Mouse (Mus musculus) kidney, postnatal 10 days (tissue): ENCODE results near the gene Eepd1.

Experiments used
- DNase-seq: peaks from one replicate; pipeline ENCODE4 v3.0.0; 2021; ENCODE audit warnings: mixed read lengths

The Eepd1 gene

GRCm38 (mm10) chr9:25489221-25489960, 8.0 kb downstream of the Eepd1 start:
- no peak for DNase-seq

DNA sequence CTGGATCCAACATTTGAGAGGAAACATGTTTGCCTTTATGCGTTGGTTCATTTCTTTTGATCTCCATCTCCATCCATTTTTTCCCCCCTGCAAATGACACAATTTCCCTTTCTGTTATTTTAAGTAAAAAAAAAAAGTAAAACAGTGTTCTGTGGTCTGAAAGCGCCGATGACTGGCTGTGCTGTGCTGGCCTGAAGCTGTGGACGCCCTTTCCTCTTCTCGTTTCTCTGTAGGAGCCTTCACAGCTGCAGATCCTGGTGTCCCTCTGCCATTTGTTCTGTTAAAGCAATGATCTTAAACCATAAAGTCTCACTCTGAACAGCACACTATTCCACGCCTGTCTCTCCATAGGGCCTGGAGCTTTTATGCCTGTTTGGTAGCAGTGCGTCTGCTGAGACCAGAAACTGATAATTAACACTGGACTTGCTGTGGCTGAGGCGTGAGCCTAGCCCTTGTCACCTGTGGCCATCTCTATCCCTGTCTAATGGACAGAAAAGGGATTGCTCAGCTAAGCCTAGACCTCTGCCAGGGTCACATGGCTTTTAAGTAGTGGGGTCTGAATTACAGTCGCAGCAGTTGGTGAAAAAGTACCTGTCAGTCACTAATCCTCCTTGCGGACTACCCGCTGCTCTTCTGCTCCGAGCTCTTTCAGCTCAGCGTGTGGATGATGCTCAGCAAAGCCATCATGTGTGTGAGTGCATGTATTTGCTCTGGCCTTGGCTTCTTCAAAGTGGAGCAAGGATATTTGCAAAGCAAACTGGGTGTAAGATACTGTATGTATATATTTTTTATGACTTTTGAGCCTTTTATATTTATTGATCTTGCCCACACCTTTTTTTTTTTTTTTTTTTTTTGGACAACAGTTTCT, 9.2 kb downstream of the Eepd1 start:
- DNase-seq: no peak

GRCm38 (mm10) chr9:25493918-25494317, 12.6 kb downstream of the Eepd1 start:
- DNase-seq: no peak

GRCm38 (mm10) chr9:25495601-25496000, 14.3 kb downstream of the Eepd1 start:
- no peak for DNase-seq

- DNase-seq: no peak
These were observed 14.8 kb downstream of the Eepd1 start for GRCm38 (mm10) chr9:25496196-25496595.

GRCm38 (mm10) chr9:25496703-25497102, 15.4 kb downstream of the Eepd1 start:
- DNase-seq: no peak

DNA sequence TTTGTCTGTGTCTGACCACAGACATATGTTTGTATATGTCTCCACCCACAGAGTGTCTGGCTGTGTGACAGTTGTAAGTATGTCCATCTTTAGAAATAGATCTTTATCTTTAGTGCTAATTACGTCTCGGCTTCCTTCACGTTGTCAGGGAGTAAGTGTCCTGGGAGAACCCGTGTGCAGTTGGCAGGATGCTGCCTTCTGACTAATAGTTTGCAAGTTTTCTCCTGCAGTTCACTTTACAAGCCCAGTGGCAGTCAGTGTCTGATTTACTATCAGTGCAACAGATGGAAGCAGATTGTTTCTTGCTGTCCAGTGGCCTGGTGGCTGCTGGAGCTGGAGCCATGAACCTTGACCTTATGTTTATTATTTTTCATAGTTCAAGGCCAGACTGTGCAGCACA, 17.4 kb downstream of the Eepd1 start:
- peak; percentile 59 for DNase-seq

DNA sequence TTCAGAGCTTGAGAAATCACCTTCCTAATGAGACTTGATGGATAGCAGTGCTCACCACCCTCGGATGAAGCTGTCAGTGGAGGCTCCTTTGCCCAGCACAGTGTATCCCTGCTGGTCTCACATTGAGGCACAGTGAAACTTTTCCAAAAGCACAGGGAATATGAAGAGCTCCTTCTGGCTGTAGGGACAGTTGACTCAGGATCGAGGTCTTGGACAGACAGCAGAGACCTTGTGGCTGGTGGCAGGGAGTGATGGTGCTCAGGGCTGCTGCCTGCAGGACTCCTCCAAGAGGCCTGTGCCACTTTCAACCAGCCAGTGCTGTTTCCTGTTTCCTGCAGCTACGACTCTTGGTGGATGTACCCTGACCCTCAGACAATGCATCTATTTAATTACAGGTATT, 18.0 kb downstream of the Eepd1 start:
- no peak for DNase-seq

- no peak for DNase-seq
These were observed 18.7 kb downstream of the Eepd1 start for GRCm38 (mm10) chr9:25500031-25500430.

DNA sequence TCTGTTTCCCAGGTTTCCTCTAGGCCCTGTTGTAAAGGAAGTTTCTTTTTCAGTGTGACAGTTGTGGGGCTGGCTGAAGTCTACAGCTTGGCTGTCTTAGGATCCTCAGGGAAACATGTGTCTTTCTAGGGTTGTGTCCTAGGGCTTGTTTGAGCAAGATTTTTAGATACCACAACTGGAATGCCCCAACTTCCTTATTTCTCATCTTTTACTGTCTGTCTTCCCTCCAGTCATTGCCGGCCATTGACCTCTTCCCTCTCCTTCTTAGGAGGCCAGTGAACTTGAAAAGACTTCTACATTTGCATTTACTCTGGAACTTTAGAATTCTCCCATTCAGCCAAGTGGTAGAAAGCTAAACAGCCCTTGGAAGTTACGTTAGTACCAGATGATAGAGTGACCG, 27.5 kb downstream of the Eepd1 start:
- DNase-seq: no peak

- DNase-seq: no peak
These were observed 29.2 kb downstream of the Eepd1 start for GRCm38 (mm10) chr9:25510572-25510971.

DNA sequence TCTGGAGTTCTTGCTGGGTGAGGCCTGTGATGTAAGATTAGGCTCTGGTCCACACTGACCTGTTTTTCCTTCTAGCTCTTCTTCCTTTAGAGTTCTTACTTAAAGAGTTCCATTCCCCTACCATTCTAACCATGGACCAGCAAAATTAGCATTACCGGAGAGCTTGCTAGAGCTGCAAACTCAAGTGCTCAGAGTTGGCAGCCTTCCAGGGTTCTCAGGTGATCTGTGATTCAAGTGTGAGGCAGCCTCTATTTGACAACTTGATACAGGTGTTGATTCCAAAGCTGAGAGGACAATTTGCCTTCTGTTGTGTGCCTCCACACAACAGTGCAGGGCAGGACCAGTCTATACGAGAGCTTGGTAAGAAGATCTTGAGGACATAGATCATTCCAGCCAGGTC, 31.7 kb downstream of the Eepd1 start:
- DNase-seq: peak; percentile 67

DNA sequence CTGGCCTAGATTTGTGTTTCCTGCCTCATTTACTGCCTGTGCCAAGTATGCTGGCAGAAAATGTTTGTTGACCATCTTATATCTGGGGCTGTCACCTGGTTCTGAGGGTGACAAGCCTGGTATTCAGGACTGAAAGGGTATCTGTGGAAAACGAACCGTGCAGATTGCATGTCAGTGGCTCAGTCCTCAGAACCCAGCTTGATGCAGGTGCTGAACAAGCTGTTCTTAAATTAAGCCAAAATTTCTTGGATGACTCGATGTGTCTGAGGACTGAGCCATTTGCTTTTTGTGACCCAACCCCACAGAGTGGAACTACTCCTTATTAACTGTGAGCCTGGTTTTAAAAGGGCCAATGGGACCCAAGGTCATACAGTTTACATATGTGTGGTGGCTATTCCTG, 32.2 kb downstream of the Eepd1 start:
- no peak for DNase-seq

DNA sequence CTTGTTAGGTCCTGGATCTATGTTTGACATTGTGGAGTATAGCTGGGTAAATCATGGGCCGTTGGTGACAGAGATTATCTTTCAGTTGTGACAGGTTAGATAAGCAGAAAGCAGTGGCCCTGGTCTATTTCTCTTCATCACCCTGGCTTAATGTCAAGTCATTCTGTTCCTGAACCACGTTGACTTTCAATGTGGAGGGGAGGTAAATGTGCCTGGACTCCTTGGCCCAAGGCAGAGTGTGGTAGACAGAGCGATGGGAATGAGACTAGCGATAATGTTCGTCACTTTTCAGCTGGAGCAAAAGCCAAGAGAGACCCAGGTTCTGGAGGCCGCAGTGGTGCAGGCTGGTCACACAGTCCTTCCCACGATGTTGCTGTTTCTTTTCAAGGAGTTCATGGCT, 35.3 kb downstream of the Eepd1 start:
- DNase-seq: no peak

- DNase-seq: peak; percentile 62
These were observed 36.6 kb downstream of the Eepd1 start for GRCm38 (mm10) chr9:25517982-25518381.

DNA sequence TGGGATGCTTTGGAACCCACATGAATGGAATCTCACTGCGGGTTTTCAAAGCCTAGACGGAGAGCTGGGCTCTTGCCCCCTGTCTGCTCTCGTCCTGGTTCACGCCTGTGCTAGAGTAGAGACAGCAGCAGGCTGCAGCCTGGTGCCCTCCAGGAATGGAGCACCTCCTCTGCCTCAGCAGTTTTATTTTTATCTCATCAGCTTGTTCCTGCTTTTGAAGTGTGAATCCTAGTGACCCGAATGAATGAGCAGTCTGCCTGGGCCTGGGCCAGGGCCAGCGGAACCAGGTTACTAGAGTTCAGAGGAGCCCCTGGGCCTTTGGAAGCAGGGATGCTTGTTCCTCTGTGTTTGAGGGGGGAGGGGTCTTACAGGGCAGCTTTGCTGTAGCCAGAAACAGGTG, 37.8 kb downstream of the Eepd1 start:
- peak; percentile 45 for DNase-seq

GRCm38 (mm10) chr9:25520826-25521225, 39.5 kb downstream of the Eepd1 start:
- no peak for DNase-seq

DNA sequence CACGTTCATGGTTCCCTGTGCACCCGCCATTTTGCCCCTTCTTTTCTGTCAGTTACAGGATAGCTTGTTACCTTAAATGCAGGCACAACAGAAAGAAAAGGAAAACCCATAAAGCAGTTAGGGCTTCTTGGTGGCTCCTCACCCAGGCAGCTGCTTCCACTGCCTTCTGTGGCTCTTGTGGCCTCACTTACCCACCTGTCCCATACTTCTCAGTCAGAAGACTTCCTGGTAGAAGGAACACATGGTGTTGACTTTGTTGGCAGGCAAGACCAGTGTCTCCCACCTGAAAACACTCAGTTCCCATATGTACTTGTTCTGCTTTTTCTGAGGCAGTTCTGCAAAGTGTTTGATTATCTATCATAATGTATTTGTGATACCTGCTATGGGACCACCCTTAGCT, 40.5 kb downstream of the Eepd1 start:
- no peak for DNase-seq

- no peak for DNase-seq
These were observed 45.2 kb downstream of the Eepd1 start for GRCm38 (mm10) chr9:25526516-25526915.

DNA sequence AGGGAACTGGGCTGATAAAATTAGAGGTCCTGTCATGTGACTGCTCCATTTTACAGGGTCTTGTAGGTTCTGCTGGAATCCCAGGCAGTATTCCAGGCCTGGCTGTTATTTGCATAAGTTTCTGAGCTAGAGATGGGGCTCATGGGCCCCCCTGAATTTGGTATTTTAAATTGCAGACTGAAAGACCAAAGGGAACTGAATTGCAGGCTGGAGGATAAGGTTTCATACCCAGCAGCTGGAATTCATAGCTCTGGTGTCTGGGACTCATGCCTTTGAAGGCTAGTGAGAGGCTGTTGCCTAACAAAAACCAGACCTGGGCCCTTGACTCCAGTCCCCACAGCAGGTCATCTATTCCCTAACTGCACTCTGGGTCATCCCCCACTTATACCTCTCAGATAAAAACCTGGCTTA, 45.6 kb downstream of the Eepd1 start:
- no peak for DNase-seq

DNA sequence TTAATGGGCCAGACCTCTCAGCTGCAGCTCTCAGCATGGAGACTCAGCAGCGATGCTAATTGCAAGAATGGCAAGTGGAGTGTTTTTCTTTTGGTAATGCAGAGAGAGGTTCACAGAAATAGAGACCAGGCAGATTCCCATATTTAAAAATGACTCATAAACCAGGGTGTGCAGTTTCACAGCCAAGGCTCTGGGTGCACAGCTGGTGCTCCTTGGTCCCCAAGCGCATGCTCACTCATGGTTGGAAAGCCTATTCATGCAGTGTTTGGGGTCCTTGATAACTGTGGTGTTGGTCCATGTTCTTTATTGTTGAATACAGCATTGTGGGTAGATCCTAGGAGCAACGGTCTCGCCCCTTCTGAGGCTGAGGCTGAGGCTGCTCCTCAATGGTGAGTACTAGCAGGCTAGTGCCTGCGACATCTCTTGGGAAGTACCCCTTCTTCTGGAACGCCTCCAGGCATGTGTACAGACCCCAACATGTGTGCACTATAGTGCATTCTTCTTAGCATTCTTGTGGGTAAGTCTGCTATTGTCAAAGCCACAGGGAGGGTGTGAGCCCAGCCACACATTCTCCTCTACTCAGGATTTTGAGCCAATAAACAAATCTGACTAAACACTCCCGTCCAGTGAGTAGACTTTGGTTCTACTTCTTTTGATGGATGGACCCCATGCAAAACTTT, 46.2 kb downstream of the Eepd1 start:
- DNase-seq: no peak

DNA sequence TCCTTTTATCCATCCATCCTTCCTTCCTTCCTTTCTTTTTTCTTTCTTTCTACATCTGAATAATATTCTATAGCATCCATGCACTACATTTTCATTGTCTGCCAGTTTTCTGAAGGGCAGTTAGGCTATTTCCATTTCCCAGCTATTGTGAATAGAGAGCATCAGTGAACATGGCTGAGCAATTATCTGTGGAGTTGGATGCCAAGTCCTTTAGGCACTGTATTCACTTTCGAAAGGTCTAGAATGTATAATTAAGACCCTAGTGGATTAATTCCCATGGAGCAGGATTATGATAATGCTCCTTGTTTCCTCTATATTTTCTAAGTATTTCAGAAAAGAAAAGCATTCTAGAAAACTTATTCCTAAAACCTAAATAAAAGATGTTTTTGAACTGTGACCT, 50.3 kb downstream of the Eepd1 start:
- no peak for DNase-seq

DNA sequence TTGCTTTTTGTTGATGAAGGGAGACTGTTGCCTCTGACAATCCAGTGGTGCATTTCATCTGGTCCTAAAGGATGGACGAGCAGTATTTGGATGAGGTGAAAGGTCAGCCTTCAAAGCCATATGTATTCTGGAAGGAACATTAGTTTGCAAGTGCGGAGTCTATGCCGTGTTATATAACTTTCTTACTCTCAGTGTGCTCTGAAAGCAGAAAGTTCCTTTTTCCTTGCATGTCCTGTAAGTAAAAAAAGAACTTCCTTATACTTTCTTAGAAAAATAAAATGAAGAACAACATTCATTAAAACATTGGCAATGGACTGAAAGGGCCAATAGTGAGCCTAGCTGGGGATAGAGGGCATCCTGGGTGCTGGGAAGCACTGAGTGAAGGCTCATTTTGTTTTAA, 50.8 kb downstream of the Eepd1 start:
- no peak for DNase-seq

GRCm38 (mm10) chr9:25535487-25535886, 54.1 kb downstream of the Eepd1 start:
- DNase-seq: no peak
